Mouse (Mus musculus) skeletal muscle tissue, adult 2 months (tissue): Measurements from ENCODE around the gene Cmtr2.
A peak's percentile ranks its signal among the peaks of the same experiment; 100 is the strongest.

Experiments
- DNase-seq: peaks from one replicate; pipeline ENCODE4 v3.0.0-alpha.2; 2012; ENCODE audit warnings: low read depth, low spot score

Cmtr2 gene

GRCm38 (mm10) chr8:110215365-110215764 is at the start of gene Cmtr2:
Cmtr2 (plus strand) TSS chr8:110215665.
- no peak for DNase-seq

- no peak for DNase-seq
Observed at GRCm38 (mm10) chr8:110166270-110166669, 49.2 kb upstream of the Cmtr2 start.

- peak; percentile 2 for DNase-seq
Observed at GRCm38 (mm10) chr8:110168046-110168445, 47.4 kb upstream of the Cmtr2 start, which contains the start of gene Calb2. Calb2 (minus strand) TSS chr8:110168210.

DNA sequence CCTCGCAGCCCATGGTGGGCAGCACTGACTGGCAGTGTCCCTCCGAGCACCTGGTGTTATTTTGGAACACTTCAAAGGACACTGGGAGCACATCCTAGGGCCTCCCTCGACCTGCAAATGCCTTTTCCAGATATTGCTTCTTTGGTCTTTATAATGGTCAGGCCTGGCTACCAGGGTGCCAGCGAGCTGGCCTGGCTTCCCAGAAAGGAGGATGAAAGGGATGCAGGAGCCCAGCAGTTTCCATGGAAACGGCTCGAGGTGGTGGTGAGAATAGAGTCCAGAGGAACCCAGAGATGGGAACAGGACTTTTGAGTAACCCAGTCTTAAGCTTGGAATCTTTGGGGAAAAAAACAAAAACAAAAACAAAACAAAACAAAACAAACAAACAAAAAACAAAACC is 43.3 kb upstream of the Cmtr2 start:
- DNase-seq = no peak

DNA sequence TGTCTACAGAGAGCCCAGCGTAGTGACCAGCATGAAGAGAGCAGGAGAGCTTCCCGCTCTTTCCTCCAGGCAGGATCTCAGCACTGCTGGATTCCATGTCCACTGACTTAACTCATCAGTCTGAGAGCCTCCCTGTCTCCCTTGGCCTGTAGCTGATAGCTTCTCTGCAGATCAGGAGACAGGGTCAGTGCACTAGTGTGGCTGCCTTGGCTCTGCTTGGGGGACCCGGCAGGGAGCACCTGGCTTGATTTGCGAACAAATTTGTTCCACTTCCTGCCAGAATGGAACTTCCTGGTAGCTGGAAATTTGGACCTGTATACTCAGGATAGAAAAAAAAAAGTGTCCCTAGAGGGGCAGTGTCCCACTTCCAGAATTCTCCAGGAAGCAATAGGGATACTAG is 40.6 kb upstream of the Cmtr2 start:
- DNase-seq = no peak

- DNase-seq = peak; percentile 17
Observed at GRCm38 (mm10) chr8:110177359-110178155, 37.9 kb upstream of the Cmtr2 start.

- no peak for DNase-seq
Observed at GRCm38 (mm10) chr8:110182735-110183367, 32.6 kb upstream of the Cmtr2 start.

DNA sequence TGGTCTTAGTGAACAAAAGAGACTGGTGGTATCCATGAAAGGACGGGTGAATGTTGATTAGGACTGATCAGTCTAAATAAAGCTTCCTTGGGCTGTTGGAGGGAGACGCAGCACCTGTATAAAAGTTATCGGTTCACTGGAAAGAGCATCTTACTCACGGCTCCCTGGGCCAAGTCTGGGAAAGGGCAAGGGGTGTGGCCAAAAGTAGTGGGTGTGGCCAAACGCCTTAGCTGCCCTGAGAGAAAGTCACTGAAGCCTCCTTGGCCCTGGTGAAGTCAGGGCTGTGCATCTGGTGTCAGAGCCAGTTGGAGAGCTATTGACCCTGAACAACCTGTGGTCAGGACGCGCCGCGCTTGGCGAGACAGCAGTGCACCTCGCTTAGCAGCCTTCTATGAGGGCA is 31.7 kb upstream of the Cmtr2 start:
- no peak for DNase-seq

- DNase-seq = no peak
Observed at GRCm38 (mm10) chr8:110185538-110185937, 29.9 kb upstream of the Cmtr2 start.

- DNase-seq = no peak
Observed at GRCm38 (mm10) chr8:110188961-110189750, 26.3 kb upstream of the Cmtr2 start.

DNA sequence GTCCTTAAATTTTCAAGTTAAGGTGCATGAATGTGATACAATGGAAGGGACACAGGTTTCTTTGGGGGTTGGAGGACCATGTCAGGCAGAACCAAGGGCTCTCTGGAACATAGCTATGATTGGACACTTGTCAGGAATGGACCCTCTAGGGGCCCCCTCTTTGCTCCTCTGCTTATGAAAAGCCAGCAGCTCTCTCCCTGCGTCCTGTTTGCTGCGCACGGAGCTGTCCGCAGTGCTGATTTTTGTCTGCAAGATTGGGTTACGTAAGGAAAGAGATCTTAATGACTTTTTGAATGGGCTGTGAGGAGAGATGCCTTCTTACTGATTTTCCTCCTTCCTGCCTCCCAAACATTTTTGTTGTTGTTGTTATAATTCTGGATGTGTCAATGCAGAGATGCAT is 18.8 kb upstream of the Cmtr2 start:
- no peak for DNase-seq

DNA sequence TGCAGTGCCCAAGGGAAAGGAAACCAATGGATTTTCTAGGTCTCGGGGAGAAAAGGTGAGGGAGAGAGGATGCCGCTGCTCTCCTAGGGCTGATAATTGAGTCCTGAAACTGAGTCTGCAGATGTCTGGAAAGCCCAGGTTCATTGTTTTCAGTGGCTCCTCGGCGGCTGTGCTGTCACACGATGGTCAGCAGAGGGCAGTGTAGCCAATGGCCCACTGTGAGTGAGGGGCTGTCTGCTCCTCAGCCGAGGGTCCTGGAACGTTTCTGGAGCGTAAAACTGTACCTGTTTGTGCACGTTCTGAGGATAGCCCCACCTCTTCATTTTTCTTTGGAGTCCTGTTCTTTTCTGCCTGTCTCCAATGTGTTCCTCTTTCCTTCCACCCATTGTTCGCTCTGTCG is 13.7 kb upstream of the Cmtr2 start:
- DNase-seq = no peak

DNA sequence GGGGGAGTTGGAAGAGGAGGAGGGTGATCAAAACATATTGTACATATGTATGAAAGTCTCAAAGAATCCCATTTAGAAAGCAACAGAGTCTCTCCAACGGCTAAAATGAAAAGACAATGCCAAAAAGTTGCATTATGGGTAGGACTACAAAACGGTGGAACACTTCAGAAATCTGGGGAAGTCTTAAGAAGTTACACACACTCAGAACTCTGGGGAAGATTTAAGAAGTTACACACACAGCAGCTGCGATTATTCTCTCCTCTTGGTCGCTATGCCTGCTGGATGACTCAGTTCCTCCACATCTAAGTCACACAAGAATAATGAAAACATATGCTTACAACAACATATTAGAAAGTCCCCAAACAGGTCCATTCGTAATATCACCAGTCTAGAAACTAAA is 788 bp downstream of the Cmtr2 start:
- DNase-seq = no peak

- DNase-seq = peak; percentile 1
Observed at GRCm38 (mm10) chr8:110217198-110217597, 1.7 kb downstream of the Cmtr2 start.

DNA sequence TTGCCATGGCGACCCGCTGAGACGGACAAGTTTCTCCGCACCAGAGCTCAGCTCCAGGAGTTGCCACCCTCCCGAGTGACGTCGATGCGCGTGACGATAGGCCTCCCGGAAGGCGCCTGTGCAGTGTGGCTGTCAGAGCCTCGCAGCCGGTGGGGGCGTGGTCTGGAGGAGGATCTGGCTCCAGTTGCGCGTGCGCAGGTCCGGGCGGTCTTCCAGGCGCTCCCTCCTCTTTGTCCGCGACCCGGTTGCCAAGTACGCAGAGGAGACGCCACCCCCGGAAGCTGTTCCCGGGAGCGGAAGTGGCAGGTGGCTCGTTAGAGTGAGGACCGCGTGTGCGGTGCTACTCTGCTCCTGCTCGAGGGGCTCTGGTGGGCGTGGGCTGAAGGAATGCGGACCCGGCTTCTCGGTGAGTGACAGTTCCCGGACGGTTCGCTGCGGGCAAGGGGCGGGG is 2.2 kb downstream of the Cmtr2 start:
- peak; percentile 99 for DNase-seq

- no peak for DNase-seq
Observed at GRCm38 (mm10) chr8:110218511-110218910, 3.0 kb downstream of the Cmtr2 start.

DNA sequence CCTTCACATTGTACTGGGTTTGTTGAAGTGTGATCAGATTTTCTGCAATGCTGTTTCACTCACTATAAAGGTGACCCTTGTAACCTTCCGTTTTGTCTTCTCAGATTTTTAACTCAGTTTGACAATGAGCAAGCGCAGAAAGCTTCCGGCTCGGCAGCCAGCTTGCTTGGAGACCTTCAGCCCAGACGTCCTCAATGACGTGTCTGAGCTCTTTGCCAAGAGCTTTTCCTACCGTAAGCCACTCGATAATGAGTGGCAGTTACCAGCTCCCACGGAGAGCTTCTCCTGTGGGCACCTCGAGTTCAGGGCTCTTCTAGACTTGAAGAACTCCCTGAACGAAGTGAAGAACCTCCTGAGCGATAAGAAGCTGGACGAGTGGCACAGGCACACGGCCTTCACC is 5.5 kb downstream of the Cmtr2 start:
- DNase-seq = no peak

- no peak for DNase-seq
Observed at GRCm38 (mm10) chr8:110230803-110231202, 15.3 kb downstream of the Cmtr2 start.

GRCm38 (mm10) chr8:110242278-110243177 is 27.1 kb downstream of the Cmtr2 start:
- no peak for DNase-seq

- no peak for DNase-seq
Observed at GRCm38 (mm10) chr8:110244566-110244965, 29.1 kb downstream of the Cmtr2 start.

- no peak for DNase-seq
Observed at GRCm38 (mm10) chr8:110247238-110247637, 31.8 kb downstream of the Cmtr2 start.
